Mouse (Mus musculus): Measurements from ENCODE around the gene Aco2. TPM values are rescaled to one million over a fixed set of nuclear protein-coding genes. Genes with fewer than 3 reads are reported as not detected.

Gene Aco2
- total RNA-seq (2021), result 100 to 1,000 TPM; 273 to 304 TPM

- intact Hi-C loops (cut with DNase I), result no loop called here
- peak; percentile 99 for DNase-seq
Observed at GRCm38 (mm10) chr15:81872262-81873136, at the start of gene Aco2. TSS of gene Aco2 (plus strand) at chr15:81872309.

- no peak for DNase-seq
- intact Hi-C loops (cut with DNase I), result no loop called here
Observed at GRCm38 (mm10) chr15:81822631-81823030, 49.5 kb upstream of the Aco2 start.

- intact Hi-C loops (cut with DNase I), result no loop called here
- no peak for DNase-seq
Observed at GRCm38 (mm10) chr15:81824832-81825231, 47.3 kb upstream of the Aco2 start.

- DNase-seq, result no peak
- intact Hi-C loops (cut with DNase I), result no loop called here
Observed at GRCm38 (mm10) chr15:81828426-81829207, 43.5 kb upstream of the Aco2 start.

- DNase-seq, result no peak
- intact Hi-C loops (cut with DNase I), result no loop called here
Observed at GRCm38 (mm10) chr15:81829208-81829580, 42.9 kb upstream of the Aco2 start.

GRCm38 (mm10) chr15:81830530-81830929, 41.6 kb upstream of the Aco2 start:
- intact Hi-C loops (cut with DNase I), result loop anchor here (10.0 kb wide), 1 partner anchor 74 kb away; no protein-coding TSS in a partner anchor
- DNase-seq, result no peak

GRCm38 (mm10) chr15:81831136-81831825, 40.8 kb upstream of the Aco2 start:
- intact Hi-C loops (cut with DNase I), result loop anchor here (10.0 kb wide), 1 partner anchor 74 kb away; no protein-coding TSS in a partner anchor
- peak; percentile 96 for DNase-seq

- DNase-seq, result no peak
- intact Hi-C loops (cut with DNase I), result loop anchor here (10.0 kb wide), 1 partner anchor 73 kb away; no protein-coding TSS in a partner anchor
Observed at GRCm38 (mm10) chr15:81832219-81832618, 39.9 kb upstream of the Aco2 start.

GRCm38 (mm10) chr15:81833481-81833880, 38.6 kb upstream of the Aco2 start:
- intact Hi-C loops (cut with DNase I), result loop anchor here (10.0 kb wide), 1 partner anchor 71 kb away; no protein-coding TSS in a partner anchor

GRCm38 (mm10) chr15:81834171-81834841, 37.8 kb upstream of the Aco2 start:
- intact Hi-C loops (cut with DNase I), result loop anchor here (10.0 kb wide), 1 partner anchor 70 kb away; no protein-coding TSS in a partner anchor
- DNase-seq, result peak; percentile 50

More at GRCm38 (mm10) chr15:81833481-81833880, 38.6 kb upstream of the Aco2 start:
- no peak for DNase-seq

- intact Hi-C loops (cut with DNase I), result loop anchor here (10.0 kb wide), 1 partner anchor 70 kb away; no protein-coding TSS in a partner anchor
- no peak for DNase-seq
Observed at GRCm38 (mm10) chr15:81835007-81835880, 36.9 kb upstream of the Aco2 start.

GRCm38 (mm10) chr15:81836124-81836821, 35.8 kb upstream of the Aco2 start:
- DNase-seq, result peak; percentile 55
- intact Hi-C loops (cut with DNase I), result loop anchor here (10.0 kb wide), 1 partner anchor 69 kb away; no protein-coding TSS in a partner anchor

GRCm38 (mm10) chr15:81836966-81837920, 34.9 kb upstream of the Aco2 start:
- intact Hi-C loops (cut with DNase I), result loop anchor here (10.0 kb wide), 1 partner anchor 68 kb away; no protein-coding TSS in a partner anchor
- no peak for DNase-seq

GRCm38 (mm10) chr15:81838554-81839235, 33.4 kb upstream of the Aco2 start:
- intact Hi-C loops (cut with DNase I), result loop anchor here (10.0 kb wide), 1 partner anchor 66 kb away; no protein-coding TSS in a partner anchor
- DNase-seq, result no peak

GRCm38 (mm10) chr15:81839634-81840033, 32.5 kb upstream of the Aco2 start:
- intact Hi-C loops (cut with DNase I), result loop anchor here (10.0 kb wide), 1 partner anchor 65 kb away; no protein-coding TSS in a partner anchor

GRCm38 (mm10) chr15:81840306-81840705, 31.8 kb upstream of the Aco2 start:
- intact Hi-C loops (cut with DNase I), result no loop called here
- DNase-seq, result no peak

More at GRCm38 (mm10) chr15:81839634-81840033, 32.5 kb upstream of the Aco2 start:
- DNase-seq, result peak; percentile 93

Data from left cerebral cortex, postnatal 4 days (tissue).